Mouse (Mus musculus) gastrocnemius, postnatal 4 days (tissue): Measurements from ENCODE around the gene Slc16a7. TPM values are rescaled to one million over a fixed set of nuclear protein-coding genes. Genes with fewer than 3 reads are reported as not detected.

ENCODE experiments used
- DNase-seq, 2 experiments: peaks; one replicate each; pipeline ENCODE4 v3.0.0; 2021 to 2022; ENCODE audit warnings: low spot score in 2 of 2, mixed read lengths in 2 of 2
- total RNA-seq, 2 experiments: library from RNA; stranded (reverse); gene quantifications; 2 replicates each; pipeline ENCODE4 v1.2.3; 2021

Gene Slc16a7
- total RNA-seq, 2 experiments from 2014 or later = 3.1 to 4.9 TPM

DNA sequence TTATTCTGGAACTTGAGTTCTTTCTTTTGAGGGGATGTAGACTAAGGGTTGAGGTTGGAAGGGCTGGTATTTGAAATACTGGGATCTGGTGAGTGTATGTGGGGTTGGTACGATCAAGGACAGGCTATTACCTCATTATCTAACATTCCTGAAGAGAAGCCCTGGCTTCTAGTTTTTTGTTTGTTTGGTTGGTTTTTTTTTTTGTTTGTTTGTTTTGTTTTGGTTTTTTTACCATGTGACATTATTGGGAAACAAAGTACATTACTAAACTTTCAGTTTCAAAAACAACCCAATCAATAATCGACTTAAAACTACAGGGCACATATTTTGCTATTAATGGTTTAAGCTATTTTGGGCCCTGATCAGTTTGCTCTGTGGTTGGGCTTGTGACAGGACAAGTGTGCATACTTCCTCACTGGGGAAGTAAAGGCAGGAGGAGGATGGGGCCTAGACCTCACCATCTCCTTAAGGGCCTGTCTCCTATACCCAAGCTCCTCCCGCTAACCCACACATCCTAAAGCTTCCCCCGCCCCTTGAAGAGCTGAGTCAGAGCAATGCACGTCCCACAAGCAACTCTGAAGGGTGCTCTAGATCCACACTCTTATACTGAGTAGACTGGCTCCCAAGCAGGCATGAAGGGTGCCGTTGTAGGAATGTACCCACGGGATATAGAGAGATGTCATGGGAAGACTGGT, 64.2 kb downstream of the Slc16a7 start:
- DNase-seq = no peak

DNA sequence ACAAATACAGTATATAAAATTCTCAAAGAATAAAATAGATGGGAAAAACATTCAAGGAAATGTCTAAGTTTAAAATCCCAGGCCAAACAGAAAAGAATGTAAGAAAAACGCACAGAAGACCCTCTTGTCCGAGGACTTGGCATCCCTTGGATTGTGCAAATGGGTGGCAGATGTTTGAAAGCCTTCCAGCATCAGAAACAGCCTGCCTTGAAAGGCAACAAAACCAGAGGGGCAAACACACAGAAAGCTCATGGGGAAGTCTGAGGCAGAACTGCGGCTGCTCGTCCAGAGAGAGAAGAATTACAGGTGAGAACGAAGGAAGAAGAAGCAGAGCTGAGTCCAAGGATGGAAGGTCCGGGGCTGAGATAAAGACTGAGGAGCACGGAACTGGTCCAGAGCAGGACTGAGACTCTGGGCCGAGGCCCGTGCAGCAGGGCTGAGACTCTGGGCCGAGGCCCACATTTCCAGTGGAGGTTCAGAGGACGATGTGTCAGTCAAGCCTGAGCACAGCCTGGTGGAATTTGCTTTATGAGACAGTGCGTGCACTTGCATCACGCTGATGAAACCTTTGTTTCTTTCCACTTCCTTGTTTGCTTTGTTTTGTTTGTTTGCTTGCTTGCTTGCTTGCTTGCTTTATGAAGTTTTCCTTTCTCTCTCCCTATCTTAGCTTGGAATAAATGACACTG, 65.0 kb downstream of the Slc16a7 start:
- DNase-seq = no peak

DNA sequence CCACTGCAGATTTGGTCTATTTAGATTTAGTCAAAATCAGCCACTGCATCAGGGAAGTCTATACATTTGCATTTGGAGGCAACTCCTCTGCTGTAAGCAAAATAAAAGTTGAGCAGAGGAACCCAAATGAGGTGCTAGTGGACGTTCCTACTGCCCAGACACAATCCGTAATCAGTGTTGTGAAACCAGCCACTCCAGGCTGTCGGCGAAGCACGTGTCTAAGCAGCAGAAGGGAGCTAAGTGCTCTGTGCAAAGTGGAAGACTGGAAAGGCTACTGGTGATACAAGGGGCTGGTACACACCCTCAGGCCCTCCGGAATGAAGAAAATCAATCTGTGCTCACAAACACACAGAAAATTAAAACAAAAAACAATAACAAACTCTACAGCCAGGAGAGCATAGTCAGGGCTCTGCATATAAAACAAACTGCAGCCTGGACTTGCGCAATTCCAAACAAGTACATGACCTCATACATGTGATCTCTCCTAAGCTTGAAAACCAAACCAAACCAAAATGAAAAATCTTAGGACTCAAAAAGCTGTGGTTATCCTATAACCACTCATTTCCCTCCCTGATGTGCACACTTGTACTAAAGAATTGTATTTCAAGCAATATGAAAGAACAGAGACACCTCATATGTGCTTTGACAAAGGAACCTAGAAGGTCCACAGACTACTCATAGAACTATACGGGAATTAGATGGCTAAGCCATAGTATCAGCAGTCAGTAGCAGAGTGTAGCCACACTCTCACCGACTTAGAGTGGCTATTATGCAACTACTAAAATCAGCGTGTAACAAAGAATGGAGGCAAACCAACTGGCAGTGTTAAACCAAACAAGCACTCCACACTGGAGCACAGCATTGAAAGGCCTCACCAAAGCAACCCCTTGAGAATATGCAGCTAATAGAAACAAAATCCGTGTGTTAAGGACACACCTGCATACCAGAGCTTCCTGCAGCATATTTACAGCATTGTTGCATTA, 67.5 kb downstream of the Slc16a7 start:
- no peak for DNase-seq

DNA sequence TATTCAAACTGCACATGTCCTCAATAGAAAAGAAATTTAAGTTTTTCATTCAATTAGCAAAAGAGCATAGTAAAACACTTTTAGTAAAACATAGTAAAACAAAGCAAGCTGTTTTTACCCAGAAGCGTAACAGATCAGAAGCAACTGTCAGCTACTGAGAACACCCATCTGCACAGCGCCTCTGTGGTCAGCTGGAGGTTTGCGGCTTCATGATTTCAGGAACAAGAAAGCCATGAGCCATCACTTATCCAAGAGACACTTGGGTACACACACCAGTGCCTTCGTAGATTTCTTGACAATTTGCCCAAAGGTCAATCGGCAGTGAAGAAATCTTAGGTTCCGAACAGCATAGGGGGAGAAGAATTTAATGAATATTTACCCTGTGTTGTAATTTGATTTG, 71.9 kb downstream of the Slc16a7 start:
- DNase-seq = no peak

GRCm38 (mm10) chr10:125310855-125311254, 78.4 kb downstream of the Slc16a7 start:
- no peak for DNase-seq

DNA sequence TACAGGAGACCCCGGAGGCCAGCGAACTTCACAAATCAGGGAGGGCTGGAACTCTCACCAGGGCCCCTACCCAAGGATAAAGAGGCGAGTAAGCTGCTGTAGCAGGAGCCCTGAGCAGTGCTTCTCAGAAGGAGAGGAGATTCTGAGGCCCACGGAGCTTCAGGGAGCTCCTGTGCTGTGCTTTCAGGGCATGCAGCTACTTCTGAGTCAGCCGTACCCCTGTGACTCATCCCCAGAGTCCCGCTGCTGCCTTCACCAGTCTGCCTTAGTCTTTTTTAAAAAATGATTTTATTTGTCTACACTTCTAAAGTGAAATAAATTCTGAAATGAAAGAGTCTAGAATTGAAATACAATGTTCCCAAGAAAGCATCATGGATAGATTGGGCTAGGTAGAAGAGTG, 91.2 kb downstream of the Slc16a7 start:
- DNase-seq = no peak

GRCm38 (mm10) chr10:125290320-125290719, 98.9 kb downstream of the Slc16a7 start:
- DNase-seq = no peak

- no peak for DNase-seq
Observed at GRCm38 (mm10) chr10:125288560-125288959, 100.7 kb downstream of the Slc16a7 start.

DNA sequence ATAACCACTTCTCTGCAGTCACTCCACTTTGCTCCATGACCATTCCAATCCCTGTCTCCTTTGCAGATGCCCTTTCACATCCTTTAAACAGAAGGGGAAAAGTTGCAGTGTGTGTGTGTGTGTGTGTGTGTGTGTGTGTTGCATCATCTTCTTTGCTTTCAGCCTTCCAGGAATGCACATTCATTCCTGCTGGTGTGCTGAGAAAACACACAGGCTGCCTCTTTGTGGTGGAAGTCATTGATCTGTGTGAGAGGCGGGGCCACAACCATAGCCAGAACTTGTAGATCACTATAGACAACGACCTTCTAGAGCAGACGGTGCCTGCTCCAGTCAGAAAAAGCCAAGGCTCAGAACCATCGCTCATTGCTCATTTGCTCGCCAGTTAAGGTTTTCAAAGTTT, 103.9 kb downstream of the Slc16a7 start:
- DNase-seq = no peak

DNA sequence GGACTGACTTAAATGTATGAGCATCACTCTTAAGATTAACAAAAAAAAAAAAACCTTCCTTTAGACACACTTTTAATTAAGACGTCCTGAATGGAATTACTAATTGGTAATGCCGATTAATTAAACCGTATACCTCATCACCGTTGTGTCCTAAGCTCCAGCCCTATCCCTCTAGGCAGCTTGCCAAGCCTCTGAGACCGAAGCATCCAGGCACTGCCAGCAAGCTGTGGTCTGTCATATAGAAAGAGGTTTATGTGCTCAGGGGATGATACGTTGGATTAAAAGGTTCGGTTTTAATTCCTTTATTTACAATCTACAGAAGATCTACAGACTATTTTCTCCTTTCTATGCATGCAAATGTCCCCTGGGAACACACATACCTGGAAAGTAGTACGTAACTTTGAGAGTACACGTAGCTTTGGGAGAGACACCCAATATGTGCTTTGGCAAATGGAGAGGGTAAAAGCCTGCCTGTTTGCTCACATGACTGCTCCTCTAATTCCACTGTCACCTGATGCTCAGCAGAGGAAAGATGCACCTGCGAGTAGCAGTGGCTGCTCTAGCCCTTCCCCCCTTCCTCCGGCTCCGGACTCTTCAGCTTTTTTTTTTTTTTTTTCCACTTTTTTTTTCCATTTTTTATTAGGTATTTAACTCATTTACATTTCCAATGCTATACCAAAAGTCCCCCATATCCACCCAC, 114.0 kb downstream of the Slc16a7 start:
- no peak for DNase-seq

- no peak for DNase-seq
Observed at GRCm38 (mm10) chr10:125274519-125275148, 114.6 kb downstream of the Slc16a7 start.

DNA sequence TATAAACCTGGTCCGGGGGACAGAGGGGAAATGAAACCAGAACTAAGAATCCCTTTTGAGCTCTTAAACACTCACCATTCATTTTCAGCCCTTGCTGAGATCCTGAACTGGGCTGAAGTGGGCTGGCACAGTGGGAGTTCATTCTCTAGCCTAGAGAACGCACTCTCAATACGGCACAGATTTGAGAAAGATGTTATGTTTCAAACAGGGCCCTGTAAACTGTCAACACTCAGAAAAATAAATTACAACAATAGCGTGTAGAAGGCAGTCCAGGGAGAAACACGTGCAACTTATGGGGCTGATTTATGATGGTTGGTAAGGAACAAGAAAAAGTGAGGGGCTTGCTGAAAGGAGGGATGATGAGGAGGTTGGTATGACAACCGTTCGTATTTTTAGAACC, 115.5 kb downstream of the Slc16a7 start:
- no peak for DNase-seq

DNA sequence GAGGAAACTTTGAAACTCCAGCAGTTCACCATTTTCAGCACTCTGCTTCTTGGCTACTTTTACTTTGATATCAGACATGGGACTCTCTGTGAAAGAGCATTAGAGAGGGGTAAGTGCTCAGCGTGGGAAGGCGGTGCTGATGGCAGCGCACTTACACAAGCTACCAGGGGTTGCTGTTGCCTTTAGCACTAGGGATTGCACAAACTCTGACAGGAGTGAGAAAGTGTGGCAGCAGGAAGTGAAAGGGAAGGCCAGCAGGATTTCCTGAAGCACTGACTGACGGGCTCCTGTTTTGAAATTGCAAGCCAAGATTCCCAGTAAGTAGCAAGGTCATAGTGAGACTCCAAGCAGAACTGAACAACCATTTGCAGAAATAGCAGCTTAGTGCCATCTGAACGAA, 117.8 kb downstream of the Slc16a7 start:
- DNase-seq = no peak

DNA sequence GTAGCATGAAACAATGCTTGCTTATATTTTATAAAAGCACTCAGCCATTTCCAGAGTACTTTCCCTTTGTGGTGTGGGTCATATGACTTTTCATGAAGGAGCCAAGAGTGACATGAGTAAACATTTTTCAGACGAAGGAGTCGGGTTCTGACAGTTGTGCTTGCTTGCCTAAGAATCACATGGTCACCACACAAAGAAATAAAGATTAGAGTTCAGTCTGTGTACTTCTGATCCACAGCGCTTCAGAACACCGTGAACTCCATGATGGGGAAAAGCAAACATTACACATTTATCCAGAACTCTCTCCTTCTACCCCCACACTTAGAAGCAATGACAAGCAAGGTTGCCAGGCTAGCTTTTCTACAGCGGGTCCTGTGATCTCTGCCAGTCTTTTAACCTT, 119.0 kb downstream of the Slc16a7 start:
- DNase-seq = no peak

DNA sequence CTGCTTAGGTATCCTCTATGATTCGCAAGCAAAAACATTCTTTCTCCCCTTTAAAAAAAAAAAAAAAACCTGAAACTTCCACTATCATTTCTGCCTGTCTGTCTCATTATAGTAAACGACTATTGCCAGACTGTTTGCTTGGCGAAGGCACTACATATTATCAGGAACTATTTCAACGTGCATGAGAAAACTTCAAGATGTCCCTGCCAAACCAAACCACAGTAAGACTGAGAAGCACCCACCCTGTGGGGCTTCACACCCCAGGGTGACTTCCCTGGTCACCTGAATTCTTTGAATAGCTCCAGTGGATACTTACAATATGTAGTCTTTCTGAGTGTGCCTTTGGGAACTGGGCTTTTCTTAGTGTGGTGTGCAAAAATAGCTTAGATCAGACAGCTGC, 122.9 kb downstream of the Slc16a7 start:
- no peak for DNase-seq

DNA sequence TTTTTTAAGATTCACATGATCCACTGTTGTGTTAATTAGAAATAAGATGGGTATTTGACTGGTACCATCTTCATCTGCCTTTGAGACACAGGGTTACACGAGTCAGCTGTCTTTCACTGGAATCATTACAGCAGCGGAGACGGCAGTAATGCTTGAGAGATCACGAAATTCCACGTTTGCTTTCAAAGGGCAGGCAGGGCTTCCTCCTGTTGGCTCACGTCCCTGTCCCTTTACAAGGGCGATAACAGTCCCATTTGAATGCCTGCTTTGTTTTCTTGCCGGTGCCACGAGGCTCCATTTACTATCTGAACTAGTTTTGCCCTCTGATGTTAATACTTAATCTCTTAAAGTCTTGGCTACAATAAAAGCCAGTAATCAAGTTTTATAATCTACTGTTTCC, 123.4 kb downstream of the Slc16a7 start:
- DNase-seq = no peak

DNA sequence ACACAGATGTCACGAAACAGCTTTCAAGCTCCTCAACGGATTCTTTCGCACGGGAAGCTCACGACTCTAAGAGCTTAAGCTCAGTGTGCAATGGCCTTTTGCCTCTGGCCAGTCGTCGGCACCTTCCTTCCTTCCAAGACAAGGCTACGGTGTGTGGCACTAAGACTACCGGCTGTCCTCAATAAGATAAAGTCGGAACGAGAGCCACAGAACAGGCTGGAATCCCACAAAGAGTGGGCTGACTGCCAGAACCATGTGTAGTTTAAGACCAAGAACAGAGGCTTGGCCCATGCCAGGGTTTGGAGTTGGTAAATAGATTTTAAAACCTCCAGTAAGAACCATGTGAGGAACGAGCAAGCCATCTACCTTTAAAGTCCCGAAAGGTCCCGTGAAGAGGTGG, 123.8 kb downstream of the Slc16a7 start:
- DNase-seq = peak in 1 of 2 experiments; percentile 10

DNA sequence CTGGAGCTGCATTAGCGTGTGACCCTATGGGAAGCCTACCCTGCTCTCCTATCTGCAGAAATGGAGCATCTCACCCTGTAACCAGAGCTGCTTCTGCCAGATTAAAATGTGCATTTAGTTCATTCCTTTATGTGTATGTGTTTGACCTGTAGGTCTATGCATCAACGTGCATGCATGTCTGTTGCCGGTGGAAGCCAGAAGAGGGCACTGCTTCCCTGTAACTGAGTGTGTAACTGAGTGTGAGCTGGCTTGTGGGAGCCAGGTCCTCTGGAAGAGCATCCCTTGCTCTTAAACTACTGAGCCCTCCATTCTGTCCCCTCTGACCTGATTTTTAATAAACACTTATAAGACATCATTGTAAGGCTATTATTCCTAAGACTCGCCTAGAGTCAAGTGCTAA, 124.3 kb downstream of the Slc16a7 start:
- DNase-seq = peak in 1 of 2 experiments; percentile 13

GRCm38 (mm10) chr10:125255904-125256303, 133.4 kb downstream of the Slc16a7 start:
- no peak for DNase-seq

- no peak for DNase-seq
Observed at GRCm38 (mm10) chr10:125214536-125214935, 174.7 kb downstream of the Slc16a7 start.

GRCm38 (mm10) chr10:125213805-125214204, 175.5 kb downstream of the Slc16a7 start:
- no peak for DNase-seq
